Mouse (Mus musculus) lung, embryonic 14.5 days (tissue): ENCODE results near the gene Prl8a1. TPM values are rescaled to one million over a fixed set of nuclear protein-coding genes. Genes with fewer than 3 reads are reported as not detected.

Experiments
- ATAC-seq: fragments of 200-750 bp; cut with Nextera tagmentation; 2 replicates; pipeline ENCODE4 v1.8.0; 2017; ENCODE audit warnings: mild to moderate bottlenecking, moderate TSS enrichment, moderate library complexity; ENCODE audit not compliant: insufficient read depth
- DNase-seq: peaks from one replicate; pipeline ENCODE4 v3.0.0-alpha.2; 2015
- H3K27ac ChIP-seq: fragments of 300-500 bp; sonication (generic); 2 replicates; pipeline ENCODE4 v1.5.1; 2014; ENCODE audit warnings: low read depth, mild to moderate bottlenecking, moderate library complexity
- H3K27me3 ChIP-seq: fragments of 300-500 bp; sonication (generic); 2 replicates; pipeline ENCODE4 v1.6.1; 2014; ENCODE audit warnings: low read length, control low read depth; ENCODE audit not compliant: insufficient read depth
- H3K36me3 ChIP-seq: fragments of 300-500 bp; sonication (generic); 2 replicates; pipeline ENCODE4 v1.6.1; 2014; ENCODE audit warnings: control low read depth; ENCODE audit not compliant: insufficient read depth
- H3K4me1 ChIP-seq: fragments of 300-500 bp; sonication (generic); 2 replicates; pipeline ENCODE4 v1.6.1; 2014; ENCODE audit warnings: antibody characterized with exemption, control low read depth; ENCODE audit not compliant: insufficient read depth
- H3K4me2 ChIP-seq: fragments of 300-500 bp; sonication (generic); 2 replicates; pipeline ENCODE4 v1.6.1; 2014; ENCODE audit warnings: mild to moderate bottlenecking
- H3K4me3 ChIP-seq: fragments of 300-500 bp; sonication (generic); 2 replicates; pipeline ENCODE4 v1.5.1; 2014; ENCODE audit warnings: low read depth, low read length
- H3K9ac ChIP-seq: fragments of 300-500 bp; sonication (generic); 2 replicates; pipeline ENCODE4 v1.6.1; 2014
- H3K9me3 ChIP-seq: fragments of 300-500 bp; sonication (generic); 2 replicates; pipeline ENCODE4 v1.6.1; 2016; ENCODE audit warnings: low read depth, low read length, control low read depth
- CTCF ChIP-seq: IDR thresholded peaks from 2 replicates; pipeline ENCODE4 v1.5.1; 2016; ENCODE audit warnings: antibody characterized with exemption, low read depth
- WGBS: fragments of 180-500 bp; shearing (Covaris S2); extraction: QIAGEN DNeasy Blood & Tissue Kit; methylation state at CpG from one replicate; pipeline ENCODE4 v1.1.7; 2014; 5-methylcytosine and 5-hydroxymethylcytosine counted together
- polyA plus RNA-seq: library from polyadenylated mRNA; unstranded; fragments of >200 nt; fragmentation: Nextera tagmentation; extraction: Ambion mirVana; gene quantifications from 2 replicates; pipeline ENCODE4 v1.2.1, GENCODE M21; 2014

Gene Prl8a1
- polyA plus RNA-seq: not detected in 2 replicates

DNA sequence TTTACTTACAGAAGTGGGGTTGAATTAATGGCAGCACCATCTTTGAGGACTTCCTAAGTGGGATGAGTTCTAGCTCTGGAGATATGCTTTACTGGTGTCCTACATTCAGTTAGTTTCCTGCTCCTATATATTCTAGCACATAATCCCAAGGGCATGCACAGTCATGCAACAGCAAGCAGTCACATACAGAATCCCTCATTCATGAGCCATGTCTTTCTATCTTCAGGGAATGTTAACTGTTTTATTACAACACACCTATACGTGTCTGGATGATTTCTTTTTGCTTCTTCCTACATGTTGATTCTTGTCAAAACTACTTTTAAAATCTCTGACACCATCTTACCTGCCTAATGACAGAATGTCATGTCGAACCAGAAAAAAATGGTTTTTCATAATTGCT lies at the start of gene Prl8a1:
TSS of gene Prl8a1 (minus strand) at position 101 of the 400 bp plus-strand sequence.
- 82% methylated on average over 2 of the region's 2 CpGs for WGBS
- DNase-seq: no peak
- Histone ChIP-seq H3K27ac (no peak within 1 kb of the TSS), H3K9ac (no peak within 1 kb of the TSS), H3K4me3 (no peak within 1 kb of the TSS), H3K4me1 (no peaks in the 10 kb centered on the region), H3K4me2 (no peak within 1 kb of the TSS), H3K27me3 (no peaks in the 10 kb centered on the region), H3K36me3 (no peaks in the 10 kb centered on the region), H3K9me3 (no peaks in the 10 kb centered on the region)
- ATAC-seq: no peak
- TF ChIP-seq CTCF: no peak

DNA sequence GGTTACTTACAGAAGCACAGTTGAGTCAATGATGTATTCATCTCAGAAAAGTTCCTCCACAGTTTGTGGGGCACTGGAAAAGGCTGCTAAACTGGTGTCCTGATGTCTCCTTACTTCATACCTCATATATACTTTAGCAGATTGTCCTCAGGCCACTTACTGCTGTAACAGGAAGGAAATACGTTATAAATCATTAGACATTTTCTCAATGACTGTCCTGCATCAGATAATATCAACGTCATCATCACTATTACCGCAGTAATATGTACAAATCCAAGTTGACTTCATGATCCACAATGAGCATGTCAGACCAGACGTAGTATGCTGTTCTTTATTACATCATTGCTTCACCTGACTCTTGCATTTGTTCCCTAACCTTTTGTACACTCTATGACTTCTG lies 28.5 kb upstream of the Prl8a1 start, which contains the start of gene Prl7b1:
TSS of gene Prl7b1 (minus strand) at position 101 of the 400 bp plus-strand sequence.
- no peak within 1 kb of the TSS for H3K4me3 ChIP-seq
- DNase-seq: no peak
- H3K9me3 ChIP-seq: no peaks in the 10 kb centered on the region
- H3K27ac ChIP-seq: no peak within 1 kb of the TSS
- no peak within 1 kb of the TSS for H3K9ac ChIP-seq
- no peak for ATAC-seq
- WGBS: 54% methylated on average over 4 of the region's 4 CpGs
- no peak within 1 kb of the TSS for H3K4me2 ChIP-seq
- no peak for TF ChIP-seq CTCF
- H3K36me3 ChIP-seq: no peaks in the 10 kb centered on the region
- H3K27me3 ChIP-seq: no peaks in the 10 kb centered on the region
- H3K4me1 ChIP-seq: no peaks in the 10 kb centered on the region

DNA sequence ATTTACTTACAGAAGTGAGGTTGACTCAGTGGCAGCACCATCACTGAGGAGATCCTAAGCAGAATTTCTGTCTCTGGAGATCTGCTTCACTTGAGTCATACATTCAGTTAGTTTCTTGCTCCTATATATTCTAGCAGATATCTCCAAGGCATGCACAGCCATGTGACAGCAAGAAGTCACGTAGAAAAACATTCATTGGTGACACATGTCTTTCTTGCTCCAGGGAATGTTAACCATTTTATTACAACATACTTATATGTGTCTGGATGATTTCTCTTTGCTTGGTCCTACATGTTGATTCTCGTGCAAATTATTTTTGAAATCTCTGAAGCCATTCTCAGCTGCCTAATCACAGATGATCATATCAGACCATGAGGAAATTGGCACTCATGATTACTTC lies 17.5 kb downstream of the Prl8a1 start, which contains the start of gene Prl8a9:
TSS of gene Prl8a9 (minus strand) at position 101 of the 400 bp plus-strand sequence.
- TF ChIP-seq CTCF: no peak
- Histone ChIP-seq H3K36me3 (no peaks in the 10 kb centered on the region), H3K4me2 (no peak within 1 kb of the TSS), H3K4me1 (no peaks in the 10 kb centered on the region), H3K27ac (no peak within 1 kb of the TSS), H3K4me3 (no peak within 1 kb of the TSS), H3K27me3 (no peaks in the 10 kb centered on the region), H3K9ac (no peak within 1 kb of the TSS), H3K9me3 (no peaks in the 10 kb centered on the region)
- 77% methylated on average over 2 of the region's 2 CpGs for WGBS
- ATAC-seq (no peak), DNase-seq (no peak)

DNA sequence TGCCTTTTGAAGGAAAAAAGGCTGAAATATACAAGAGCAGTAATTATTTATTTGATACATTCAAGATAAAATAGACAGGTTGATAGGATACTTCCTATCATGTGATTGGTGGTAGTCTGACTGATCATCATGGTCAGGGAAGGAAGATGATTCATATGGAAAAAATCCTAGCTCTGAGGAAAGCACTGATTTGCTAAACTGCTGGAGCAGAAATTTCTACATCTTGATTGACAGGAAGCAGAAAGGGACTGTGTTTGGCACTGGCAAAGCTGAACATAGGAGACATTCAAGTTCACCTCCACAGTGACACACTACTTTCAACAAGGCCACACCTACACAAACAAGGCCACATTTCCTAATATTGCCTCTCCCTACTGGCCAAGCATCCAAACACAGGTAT lies 28.6 kb downstream of the Prl8a1 start:
- H3K4me3 ChIP-seq: no peak overlapping the region
- TF ChIP-seq CTCF: no peak
- H3K4me1 ChIP-seq: no peaks in the 10 kb centered on the region
- H3K9me3 ChIP-seq: no peaks in the 10 kb centered on the region
- no peaks in the 10 kb centered on the region for H3K27me3 ChIP-seq
- no peak overlapping the region for H3K27ac ChIP-seq
- DNase-seq (no peak), ATAC-seq (no peak)
- H3K36me3 ChIP-seq: no peaks in the 10 kb centered on the region
- no peak overlapping the region for H3K9ac ChIP-seq
- no peak overlapping the region for H3K4me2 ChIP-seq

Other genes starting within 250 kb of the Prl8a1 start
- not detected in 2 replicates for gene Prl8a2, start 236.5 kb downstream of the Prl8a1 start, polyA plus RNA-seq
- gene Prl2b1, start 191.3 kb downstream of the Prl8a1 start, polyA plus RNA-seq: not detected in 2 replicates
- gene Prl8a6, start 143.5 kb downstream of the Prl8a1 start, polyA plus RNA-seq: not detected in 2 replicates
- gene Prl8a8, start 69.0 kb downstream of the Prl8a1 start, polyA plus RNA-seq: not detected in 2 replicates
- not detected in 2 replicates for gene Prl8a9, start 17.6 kb downstream of the Prl8a1 start, polyA plus RNA-seq
- not detected in 2 replicates for gene Prl7b1, start 28.4 kb upstream of the Prl8a1 start, polyA plus RNA-seq
- not detected in 2 replicates for gene Prl7a1, start 60.3 kb upstream of the Prl8a1 start, polyA plus RNA-seq
- gene Prl7a2, start 85.9 kb upstream of the Prl8a1 start, polyA plus RNA-seq: not detected in 2 replicates
- not detected in 2 replicates for gene Prl7d1, start 134.6 kb upstream of the Prl8a1 start, polyA plus RNA-seq
- not detected in 2 replicates for gene Prl7c1, start 198.6 kb upstream of the Prl8a1 start, polyA plus RNA-seq
- gene Prl2a1, start 219.5 kb upstream of the Prl8a1 start, polyA plus RNA-seq: not detected in 2 replicates